Mouse (Mus musculus): ENCODE data around the gene Nphp3.

The Nphp3 gene

DNA sequence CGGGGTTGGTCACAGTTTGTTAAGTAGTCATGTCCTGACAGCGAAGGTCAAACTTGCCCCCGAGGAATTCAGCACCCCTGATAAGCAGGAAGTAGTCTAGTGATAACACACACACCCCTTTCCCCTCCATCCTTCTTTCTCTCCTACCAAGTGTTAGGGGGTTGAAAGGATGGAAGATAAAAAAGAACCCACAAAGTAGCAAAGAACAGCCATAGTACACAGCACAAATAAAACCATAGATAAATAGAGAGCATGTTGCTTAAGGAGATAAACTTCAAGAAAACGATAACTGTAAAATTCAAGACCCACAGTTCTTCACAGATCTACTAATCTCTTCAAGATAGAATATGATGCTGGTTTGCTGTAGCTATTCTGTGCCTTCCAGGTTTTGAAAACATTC lies 67.9 kb downstream of the Nphp3 start:
- DNase-seq, result no peak

DNA sequence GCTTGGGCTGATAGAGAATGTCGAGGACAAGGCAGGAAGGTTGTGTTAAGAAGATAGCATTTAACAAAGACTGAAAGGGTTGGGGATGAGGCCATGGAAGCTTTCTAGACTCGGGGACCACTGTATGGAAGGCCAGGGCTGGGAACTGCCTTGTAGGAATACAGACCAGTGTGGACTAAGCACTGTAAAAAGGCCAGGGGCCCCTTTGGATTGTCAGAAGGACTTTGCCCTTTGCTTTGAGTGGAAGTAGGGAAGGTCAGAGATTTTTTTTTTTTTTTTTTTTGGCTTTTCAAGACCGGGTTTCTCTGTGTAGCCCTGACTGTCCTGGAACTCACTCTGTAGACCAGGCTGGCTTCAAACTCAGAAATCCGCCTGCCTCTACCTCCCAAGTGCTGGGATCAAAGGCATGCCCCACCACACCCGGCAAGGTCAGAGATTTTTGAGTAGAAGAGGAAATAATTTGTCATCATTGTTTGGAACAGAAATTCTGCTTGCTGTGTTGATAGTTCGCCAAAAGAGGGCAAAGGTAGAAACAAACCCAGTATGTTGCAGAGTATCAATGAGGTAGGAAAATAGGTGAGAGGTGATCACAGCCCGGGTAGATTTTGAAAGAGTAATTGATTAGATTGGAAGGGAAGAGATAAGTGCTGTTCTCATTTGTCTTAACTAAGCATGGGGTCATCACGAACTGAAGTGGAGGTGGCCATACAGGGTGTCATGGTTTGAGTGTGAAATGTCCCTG lies 68.7 kb downstream of the Nphp3 start:
- no peak for DNase-seq

DNA sequence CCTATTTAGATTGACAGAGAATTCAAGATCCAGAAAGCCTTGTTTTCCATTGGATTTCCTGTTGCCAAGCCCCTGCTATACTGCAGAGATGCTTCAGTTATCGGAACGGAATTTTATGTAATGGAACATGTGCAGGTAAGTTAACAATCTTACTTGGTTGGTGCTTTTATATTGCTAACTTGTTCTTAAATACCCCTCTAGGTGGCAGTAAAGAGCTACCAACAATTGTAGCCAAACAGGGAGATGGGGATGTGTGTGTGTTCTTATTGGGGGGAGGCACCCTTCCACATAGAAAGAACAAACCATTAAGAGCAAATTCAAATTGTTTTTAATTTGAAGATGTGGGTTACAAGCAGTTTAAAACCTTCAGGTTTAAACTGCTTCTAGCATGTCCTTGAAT lies 73.5 kb downstream of the Nphp3 start:
- peak; percentile 45 for DNase-seq

DNA sequence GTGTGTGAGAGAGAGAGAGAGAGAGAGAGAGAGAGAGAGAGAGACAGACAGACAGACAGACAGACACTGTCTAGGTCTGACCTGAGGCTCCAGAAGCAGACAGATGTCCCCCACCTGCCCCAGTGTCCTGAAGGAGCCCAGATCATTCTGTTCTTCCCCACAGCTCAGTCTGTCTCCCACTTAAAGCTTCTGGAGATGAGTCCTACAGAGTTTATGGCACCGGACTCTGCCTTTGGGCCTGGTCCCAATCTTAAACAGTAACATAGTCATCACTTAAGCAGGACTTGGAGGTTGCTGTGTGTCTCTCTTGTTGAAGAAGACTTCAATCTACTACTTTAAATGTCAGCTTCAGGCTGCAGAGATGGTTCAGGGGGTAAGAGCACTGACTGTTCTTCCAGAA lies 76.4 kb downstream of the Nphp3 start:
- no peak for DNase-seq

DNA sequence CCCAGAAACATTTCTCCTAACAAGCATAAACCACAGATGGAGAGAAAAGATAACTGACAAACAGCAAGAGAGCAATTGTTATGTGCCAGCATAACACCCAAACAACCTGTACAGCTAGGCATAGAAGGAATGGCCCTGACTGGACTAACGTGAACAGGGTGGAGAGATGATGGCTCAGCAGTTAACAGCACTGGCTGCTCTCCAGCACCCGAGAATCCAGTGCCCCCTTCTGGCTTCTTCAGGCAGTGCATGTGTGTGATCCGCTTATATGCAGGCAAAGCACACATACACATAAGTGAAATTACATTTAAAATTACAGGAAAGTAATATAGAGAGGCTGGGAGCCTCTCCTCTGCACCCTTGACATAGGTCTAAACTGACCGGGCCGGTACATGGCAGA lies 77.0 kb downstream of the Nphp3 start:
- DNase-seq, result peak; percentile 58

DNA sequence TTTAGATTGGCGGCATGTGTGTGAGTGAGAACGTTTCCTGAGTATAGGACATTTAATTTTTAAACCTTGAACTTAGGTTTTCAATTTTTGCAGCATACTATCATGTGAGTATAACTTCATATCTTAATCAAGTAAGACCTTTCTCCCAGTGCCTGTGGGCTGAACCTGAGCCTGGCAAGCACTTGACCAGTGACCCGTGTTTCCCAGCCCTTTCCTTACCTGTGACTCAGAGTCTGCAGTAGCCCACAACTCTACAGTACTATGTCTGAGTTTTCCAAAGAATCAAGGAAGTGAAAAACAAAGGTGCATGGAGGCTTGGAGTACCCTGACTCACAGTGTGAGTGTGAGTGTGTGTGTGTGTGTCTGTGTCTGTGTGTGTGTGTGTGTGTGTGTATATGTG lies 77.7 kb downstream of the Nphp3 start:
- DNase-seq, result no peak

DNA sequence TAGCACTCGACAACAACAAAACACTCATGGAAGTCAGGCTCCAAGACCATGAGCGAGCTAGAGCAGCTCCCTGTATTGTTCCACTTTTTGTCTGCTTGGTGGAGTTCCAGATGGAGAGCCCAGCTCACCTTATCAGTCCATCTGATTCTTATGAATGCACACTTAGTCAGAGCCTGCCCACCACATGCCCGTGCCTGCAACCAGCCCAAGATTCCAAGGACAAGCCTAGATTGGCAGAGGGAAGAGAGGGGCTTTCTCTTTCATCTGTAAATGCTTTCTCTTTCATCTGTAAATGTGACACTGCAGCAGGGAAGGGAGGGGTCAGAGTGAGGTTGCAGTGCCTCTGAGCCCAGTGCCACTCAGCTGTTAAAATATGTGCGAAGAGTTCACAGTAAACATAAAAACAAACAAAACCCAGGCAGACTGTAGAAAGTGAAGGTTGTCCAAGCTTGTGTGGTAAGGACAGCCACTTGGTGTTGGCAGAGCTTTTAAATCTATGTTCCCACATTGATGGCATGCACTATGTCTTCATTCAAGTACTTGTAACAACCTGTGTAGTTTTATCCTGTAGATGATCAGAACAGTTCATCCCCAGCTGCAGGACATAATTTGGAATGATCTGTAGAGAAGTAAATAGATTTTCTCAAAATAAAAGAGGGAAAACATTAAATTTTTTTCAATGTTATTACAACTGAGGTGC lies 83.5 kb downstream of the Nphp3 start:
- DNase-seq, result no peak

DNA sequence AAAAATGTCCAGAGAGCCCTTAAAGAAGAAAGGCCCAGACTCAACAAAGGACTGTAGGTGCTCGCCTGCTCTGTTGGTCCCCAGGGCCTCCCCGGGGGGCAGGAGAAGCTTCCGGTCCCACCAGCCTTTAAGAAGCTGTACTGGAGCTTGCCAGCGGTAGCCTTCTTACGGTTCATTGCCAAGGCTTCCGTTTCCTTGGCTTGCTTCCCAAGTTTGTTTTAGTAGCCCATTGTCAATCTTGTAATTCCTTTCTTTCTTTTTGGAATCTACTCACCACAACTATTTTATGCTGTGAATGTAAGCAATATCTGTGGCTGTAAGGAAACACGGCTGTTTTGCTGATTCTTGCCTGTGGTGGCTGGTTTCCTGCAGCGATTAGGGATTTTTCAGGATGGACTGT lies 86.2 kb downstream of the Nphp3 start:
- peak; percentile 1 for DNase-seq

DNA sequence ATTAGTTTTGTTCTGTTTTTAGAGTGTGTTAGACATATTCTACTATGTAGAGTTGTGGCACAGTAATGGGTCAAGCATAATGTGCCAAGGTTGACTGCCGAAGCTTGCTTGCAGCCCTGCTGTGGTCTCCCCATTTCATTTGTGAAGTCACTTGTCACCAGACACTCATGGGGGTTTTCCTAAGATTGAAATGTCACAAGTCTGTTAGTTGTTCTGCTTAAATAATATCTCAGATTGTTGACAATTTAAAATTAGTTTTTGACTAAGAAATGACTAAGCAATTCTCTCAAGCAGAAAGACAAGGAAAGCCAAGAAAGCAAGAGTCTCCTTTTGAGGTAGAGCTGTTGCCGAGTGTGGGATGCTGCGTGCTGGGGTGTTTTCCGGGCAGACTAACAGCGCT lies 90.6 kb downstream of the Nphp3 start:
- DNase-seq, result no peak
